Mouse (Mus musculus): ENCODE results near the gene Pgm5. TPM values are rescaled to one million over a fixed set of nuclear protein-coding genes. Genes with fewer than 3 reads are reported as not detected.

Gene Pgm5
- total and polyA plus RNA-seq, 3 experiments = not detected

GRCm38 (mm10) chr19:24902821-24903220, 41.2 kb upstream of the Pgm5 start:
- no peaks in the 10 kb centered on the region for H3K9me3 ChIP-seq (replicated peaks; ENCODE audit: insufficient read depth, low read length)
- H3K9ac ChIP-seq (ENCODE audit: control insufficient read depth, low read depth, low read length, poor library complexity, severe bottlenecking) = no peak overlapping the region
- H3K4me1 ChIP-seq (ENCODE audit: control insufficient read depth in 1 of 2, insufficient read depth in 2 of 2, low read length in 2 of 2) = no peaks in the 10 kb centered on the region
- no peak for DNase-seq (ENCODE audit: low read depth, low spot score)
- no peak for TF ChIP-seq RAD21 (IDR thresholded peaks at IDR 0.05; ENCODE audit: low read depth, low read length)
- TF ChIP-seq E2F4 (IDR thresholded peaks at IDR 0.05; ENCODE audit: borderline replicate concordance, low read depth, low read length) = no peak
- TF ChIP-seq POLR2AphosphoS2 (IDR thresholded peaks at IDR 0.05; ENCODE audit: low read length) = no peak
- TF ChIP-seq EP300 (IDR thresholded peaks at IDR 0.05; ENCODE audit: low read depth in 1 of 2, low read length in 2 of 2) = no peak
- no peak for TF ChIP-seq ETS1 (IDR thresholded peaks at IDR 0.05; ENCODE audit: low read depth, low read length)
- TF ChIP-seq BHLHE40 (IDR thresholded peaks at IDR 0.05; ENCODE audit: borderline replicate concordance, low read depth, low read length) = no peak
- no peak for TF ChIP-seq ELF1 (IDR thresholded peaks at IDR 0.05; ENCODE audit: low read depth, low read length)
- TF ChIP-seq MEF2A (IDR thresholded peaks at IDR 0.05; ENCODE audit: extremely low read depth, insufficient replicate concordance, low read depth, low read length, poor library complexity, severe bottlenecking) = no peak
- TF ChIP-seq TCF12 (IDR thresholded peaks at IDR 0.05; ENCODE audit: low read depth, low read length) = no peak
- no peak for TF ChIP-seq NELFE (IDR thresholded peaks at IDR 0.05; ENCODE audit: low read depth, low read length)
- TF ChIP-seq NRF1 (IDR thresholded peaks at IDR 0.05; ENCODE audit: insufficient read depth, low read depth, low read length, poor library complexity, severe bottlenecking) = no peak
- no peaks in the 10 kb centered on the region for H3K79me2 ChIP-seq (ENCODE audit: control insufficient read depth, insufficient read depth, low read length, poor library complexity)
- H3K4me3 ChIP-seq (ENCODE audit: control insufficient read depth in 1 of 2, insufficient read depth in 1 of 2, low read depth in 2 of 2, low read length in 2 of 2) = no peak overlapping the region
- H3K27ac ChIP-seq (ENCODE audit: control insufficient read depth, low read depth, low read length) = no peak overlapping the region
- H3K36me3 ChIP-seq (ENCODE audit: control insufficient read depth in 1 of 2, insufficient read depth in 2 of 2, low read length in 2 of 2) = no peaks in the 10 kb centered on the region
- no peaks in the 10 kb centered on the region for H3K27me3 ChIP-seq (ENCODE audit: control insufficient read depth in 1 of 2, insufficient read depth in 2 of 2, low read length in 2 of 2)

- no peak for TF ChIP-seq USF1 (IDR thresholded peaks at IDR 0.05; ENCODE audit: low read depth, low read length)
- peak in 2 of 3 experiments; percentile 3 to 4; a peak in 1 of 6 replicates for TF ChIP-seq CTCF (IDR thresholded peaks at IDR 0.05 in 2 of 3, conservative IDR thresholded peaks at IDR 0.05 in 1 of 3; ENCODE audit: control insufficient read depth in 1 of 3, insufficient read depth in 1 of 3, low read depth in 2 of 3, low read length in 3 of 3, poor library complexity in 1 of 3, severe bottlenecking in 1 of 3)
- no peak overlapping the region for H3K27ac ChIP-seq (ENCODE audit: control insufficient read depth, low read depth, low read length)
- DNase-seq (ENCODE audit: low read depth, low spot score) = peak; percentile 19
- H3K9me3 ChIP-seq (replicated peaks; ENCODE audit: insufficient read depth, low read length) = no peaks in the 10 kb centered on the region
- no peak overlapping the region for H3K4me3 ChIP-seq (ENCODE audit: control insufficient read depth in 1 of 2, insufficient read depth in 1 of 2, low read depth in 2 of 2, low read length in 2 of 2)
- H3K36me3 ChIP-seq (ENCODE audit: control insufficient read depth in 1 of 2, insufficient read depth in 2 of 2, low read length in 2 of 2) = no peaks in the 10 kb centered on the region
- H3K9ac ChIP-seq (ENCODE audit: control insufficient read depth, low read depth, low read length, poor library complexity, severe bottlenecking) = no peak overlapping the region
- H3K4me1 ChIP-seq (ENCODE audit: control insufficient read depth in 1 of 2, insufficient read depth in 2 of 2, low read length in 2 of 2) = no peaks in the 10 kb centered on the region
- no peaks in the 10 kb centered on the region for H3K79me2 ChIP-seq (ENCODE audit: control insufficient read depth, insufficient read depth, low read length, poor library complexity)
- H3K27me3 ChIP-seq (ENCODE audit: control insufficient read depth in 1 of 2, insufficient read depth in 2 of 2, low read length in 2 of 2) = no peaks in the 10 kb centered on the region
Observed at GRCm38 (mm10) chr19:24902256-24902655, 40.6 kb upstream of the Pgm5 start.

- TF ChIP-seq MYC (IDR thresholded peaks at IDR 0.05; ENCODE audit: low read depth, low read length) (no peak), MAFK (IDR thresholded peaks at IDR 0.05; ENCODE audit: borderline replicate concordance, low read depth, low read length) (no peak), SMC3 (IDR thresholded peaks at IDR 0.05; ENCODE audit: low read depth, low read length) (no peak), ELF1 (IDR thresholded peaks at IDR 0.05; ENCODE audit: low read depth, low read length) (no peak), USF1 (IDR thresholded peaks at IDR 0.05; ENCODE audit: low read depth, low read length) (no peak), USF2 (IDR thresholded peaks at IDR 0.05; ENCODE audit: borderline replicate concordance in 1 of 2, insufficient read depth in 1 of 2, low read depth in 1 of 2, low read length in 2 of 2) (no peak), KAT2A (conservative IDR thresholded peaks at IDR 0.05; ENCODE audit: low read depth, low read length) (no peak), TBP (IDR thresholded peaks at IDR 0.05; ENCODE audit: low read depth, low read length) (no peak), BHLHE40 (IDR thresholded peaks at IDR 0.05; ENCODE audit: borderline replicate concordance, low read depth, low read length) (no peak), UBTF (IDR thresholded peaks at IDR 0.05; ENCODE audit: borderline replicate concordance, insufficient read depth, low read depth, low read length) (no peak), ETS1 (IDR thresholded peaks at IDR 0.05; ENCODE audit: low read depth, low read length) (no peak)
Observed at GRCm38 (mm10) chr19:24901666-24902065, 40.0 kb upstream of the Pgm5 start.

More at GRCm38 (mm10) chr19:24901666-24902065, 40.0 kb upstream of the Pgm5 start:
- DNase-seq (ENCODE audit: low read depth, low spot score) = no peak
- H3K27me3 ChIP-seq (ENCODE audit: control insufficient read depth in 1 of 2, insufficient read depth in 2 of 2, low read length in 2 of 2) = no peaks in the 10 kb centered on the region
- H3K79me2 ChIP-seq (ENCODE audit: control insufficient read depth, insufficient read depth, low read length, poor library complexity) = no peaks in the 10 kb centered on the region
- no peaks in the 10 kb centered on the region for H3K4me1 ChIP-seq (ENCODE audit: control insufficient read depth in 1 of 2, insufficient read depth in 2 of 2, low read length in 2 of 2)
- H3K9ac ChIP-seq (ENCODE audit: control insufficient read depth, low read depth, low read length, poor library complexity, severe bottlenecking) = no peak overlapping the region
- no peaks in the 10 kb centered on the region for H3K36me3 ChIP-seq (ENCODE audit: control insufficient read depth in 1 of 2, insufficient read depth in 2 of 2, low read length in 2 of 2)
- H3K27ac ChIP-seq (ENCODE audit: control insufficient read depth, low read depth, low read length) = no peak overlapping the region
- H3K4me3 ChIP-seq (ENCODE audit: control insufficient read depth in 1 of 2, insufficient read depth in 1 of 2, low read depth in 2 of 2, low read length in 2 of 2) = no peak overlapping the region
- no peaks in the 10 kb centered on the region for H3K9me3 ChIP-seq (replicated peaks; ENCODE audit: insufficient read depth, low read length)

All from MEL (cell line).